Mouse (Mus musculus) heart, adult 8-10 months (tissue): ENCODE measurements at regions not wholly inside any gene's neighbourhood (a gene's known extent, or its start where the extent isn't known, plus 50 kb on each side); places are given as distances from the start of the nearest gene placed in this dataset.
A peak's percentile ranks its signal among the peaks of the same experiment; 100 is the strongest.

Experiments
- DNase-seq: peaks from one replicate; pipeline ENCODE4 v3.0.0; 2022; ENCODE audit warnings: low spot score

DNA sequence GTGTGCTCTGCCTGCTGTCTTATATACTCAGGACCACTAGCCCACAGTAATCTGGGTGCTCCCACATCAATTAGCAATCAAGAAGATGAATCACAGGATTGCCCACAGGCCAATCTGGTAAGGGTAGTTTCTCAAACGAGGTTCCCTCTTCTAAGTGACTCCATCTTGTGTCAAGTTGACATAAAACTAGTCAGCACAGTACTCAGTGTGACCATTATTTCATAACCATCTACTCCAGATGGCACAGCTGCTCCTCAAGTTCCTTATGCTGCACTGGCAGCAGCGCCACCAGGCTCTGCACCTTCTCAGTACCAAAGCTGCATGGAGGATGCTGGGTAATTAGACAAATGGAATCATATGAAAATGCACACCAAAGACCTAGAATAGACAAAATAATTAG lies 175.6 kb upstream of the B3galt2 start:
- DNase-seq = no peak

DNA sequence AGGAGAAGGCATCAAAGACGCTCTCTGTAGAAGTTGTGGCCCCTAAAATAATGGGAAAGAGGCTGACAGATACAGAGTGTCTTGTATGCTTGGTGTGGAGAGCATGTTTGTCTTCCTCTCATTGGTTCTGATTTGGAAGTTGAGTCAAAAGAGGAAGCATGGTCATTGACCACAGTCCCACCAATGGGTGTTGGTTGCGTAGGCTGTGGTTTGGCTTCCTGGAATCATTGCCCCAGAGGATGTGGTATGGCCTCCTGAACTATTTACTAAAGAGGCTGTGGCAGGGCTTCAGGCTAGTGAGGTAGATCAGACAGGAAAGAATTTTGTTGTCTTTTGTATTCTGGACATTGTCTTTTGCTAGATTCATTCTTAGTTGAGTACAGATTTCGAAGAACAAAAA lies 174.4 kb upstream of the B3galt2 start:
- DNase-seq = no peak

DNA sequence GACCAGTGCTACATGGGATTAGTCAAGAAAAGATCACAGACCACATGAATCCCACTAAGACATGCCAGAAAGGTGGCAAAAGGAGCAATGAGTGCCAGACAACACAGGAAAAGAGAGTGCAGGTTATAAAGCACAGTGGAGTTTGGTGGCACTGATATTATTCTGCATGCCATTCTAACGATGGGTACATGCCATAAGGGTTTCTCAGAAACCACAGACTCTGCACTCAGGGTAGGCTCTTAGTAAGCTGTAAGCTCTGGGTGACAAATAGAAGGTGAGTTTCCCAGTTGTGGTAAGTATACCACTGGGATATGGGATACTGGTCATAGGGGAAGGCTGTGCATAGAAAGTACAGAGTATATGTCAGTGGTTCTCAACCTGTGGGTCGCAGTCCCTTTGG lies 165.1 kb upstream of the B3galt2 start:
- DNase-seq = no peak

DNA sequence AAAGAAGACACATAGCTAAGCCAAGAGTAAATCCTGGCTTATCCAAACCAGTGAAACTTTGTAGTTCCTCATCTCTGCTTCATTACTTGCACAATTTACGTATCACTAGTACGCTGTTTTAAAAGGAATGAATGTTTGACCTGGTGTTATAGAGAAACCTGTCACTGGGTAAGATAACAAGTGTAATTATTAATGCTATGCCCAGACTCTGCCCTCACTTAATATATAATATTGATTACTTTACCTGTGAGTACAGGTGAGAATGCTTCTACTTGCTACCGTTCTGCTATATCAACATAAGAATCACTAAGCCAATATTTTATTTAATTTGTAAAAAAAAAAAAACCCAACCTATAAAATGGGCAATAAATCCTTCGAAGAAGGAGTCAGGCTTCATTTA lies 157.1 kb upstream of the B3galt2 start:
- no peak for DNase-seq

DNA sequence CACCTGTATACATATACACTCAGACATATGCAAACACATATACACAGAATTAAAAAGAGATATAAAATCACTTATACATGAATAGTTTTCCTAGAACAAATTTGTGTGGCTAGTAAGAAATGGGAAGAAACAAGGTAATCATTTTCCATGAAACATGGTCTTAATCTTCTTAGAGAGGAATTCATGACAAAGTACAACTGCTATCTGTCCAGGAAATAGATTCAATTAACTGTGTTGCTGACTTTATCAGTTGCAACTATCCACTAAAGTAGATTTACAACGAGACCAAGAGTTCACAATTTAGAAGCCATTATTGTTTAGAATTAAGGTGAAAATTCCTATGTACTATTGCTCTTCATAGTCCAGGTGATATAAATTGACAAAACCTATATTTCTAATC lies 155.5 kb upstream of the B3galt2 start:
- no peak for DNase-seq

DNA sequence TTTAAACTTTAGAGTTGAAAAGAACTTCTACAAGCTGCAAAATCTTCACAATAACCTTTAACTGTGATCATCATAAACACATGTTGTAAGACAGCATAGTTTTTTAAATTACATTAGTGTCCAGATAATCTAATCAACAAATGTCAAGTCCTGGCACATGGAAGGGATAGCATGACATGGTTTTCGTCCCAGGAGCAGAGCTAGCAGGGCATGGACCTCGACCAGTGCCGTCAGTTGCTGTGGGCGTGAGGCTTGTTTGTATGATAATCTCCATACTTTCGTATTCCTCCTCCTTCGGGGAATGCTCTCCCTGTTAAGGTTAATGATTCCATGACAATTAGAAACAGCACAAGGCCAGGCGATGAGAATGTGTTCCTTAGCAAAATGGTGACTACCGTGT lies 143.4 kb upstream of the B3galt2 start:
- DNase-seq = no peak

DNA sequence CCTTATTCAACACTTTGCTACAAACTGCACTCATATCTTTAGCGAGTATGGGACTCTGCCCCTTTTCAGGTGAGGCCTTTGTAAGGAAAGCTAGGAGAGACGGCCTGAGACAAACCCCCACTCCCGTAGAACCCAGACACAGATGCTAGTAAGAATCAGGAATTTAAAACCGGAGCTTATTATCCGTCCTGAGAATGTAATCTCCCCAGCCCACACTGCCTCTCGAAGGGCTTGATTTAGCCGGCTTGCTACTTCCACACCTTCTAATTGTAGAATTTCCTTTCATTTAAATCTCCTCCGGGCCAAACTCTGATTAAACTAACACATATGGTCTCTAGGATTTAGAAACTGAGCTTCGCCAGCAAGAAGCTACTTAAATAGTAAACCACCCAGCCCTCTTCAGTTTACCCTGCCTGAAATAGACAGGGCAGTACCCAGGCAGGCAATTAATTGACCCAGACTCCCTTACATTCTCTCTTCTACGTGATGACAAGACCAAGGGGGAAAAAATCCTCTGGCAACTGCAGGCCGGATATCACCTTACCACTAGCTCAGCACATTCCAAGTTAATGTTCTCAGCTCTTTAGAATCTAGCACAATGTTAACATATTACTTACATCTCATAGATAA lies 136.9 kb upstream of the B3galt2 start:
- no peak for DNase-seq

DNA sequence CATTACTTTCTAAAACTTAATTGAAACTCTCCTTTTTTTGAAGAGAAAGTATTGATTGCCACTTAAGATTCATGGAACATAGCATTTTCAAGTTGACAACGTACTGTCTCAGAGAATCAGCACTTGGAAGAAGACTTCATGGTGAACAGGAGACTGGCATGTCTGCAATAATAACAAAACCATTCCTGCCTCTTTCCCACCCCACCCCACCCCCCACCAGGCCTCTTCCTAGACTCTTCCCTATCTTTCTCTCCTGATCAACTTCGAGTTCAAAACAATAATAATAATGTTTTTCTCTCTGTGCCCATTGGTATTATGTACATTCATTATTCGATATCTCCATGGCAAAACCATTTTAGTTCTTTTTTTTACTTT lies 136.4 kb upstream of the B3galt2 start:
- no peak for DNase-seq

DNA sequence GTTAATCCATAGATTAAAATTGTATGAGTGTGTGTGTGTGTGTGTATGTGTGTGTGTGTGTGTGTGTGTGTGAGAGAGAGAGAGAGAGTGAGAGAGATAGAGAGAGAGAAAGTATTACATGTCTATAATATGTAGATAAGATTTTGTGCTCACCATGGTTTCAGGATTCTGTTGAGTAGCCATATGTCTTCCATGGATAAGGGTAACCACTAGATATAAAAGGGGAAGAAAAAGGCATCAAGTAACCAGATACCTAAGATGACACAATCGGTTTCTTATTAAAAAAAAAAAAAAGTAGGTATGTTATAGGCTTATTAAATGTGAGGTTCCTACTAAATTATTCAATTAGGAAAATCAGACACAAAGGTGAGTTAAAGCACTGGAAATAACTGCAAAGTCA lies 135.1 kb upstream of the B3galt2 start:
- no peak for DNase-seq

DNA sequence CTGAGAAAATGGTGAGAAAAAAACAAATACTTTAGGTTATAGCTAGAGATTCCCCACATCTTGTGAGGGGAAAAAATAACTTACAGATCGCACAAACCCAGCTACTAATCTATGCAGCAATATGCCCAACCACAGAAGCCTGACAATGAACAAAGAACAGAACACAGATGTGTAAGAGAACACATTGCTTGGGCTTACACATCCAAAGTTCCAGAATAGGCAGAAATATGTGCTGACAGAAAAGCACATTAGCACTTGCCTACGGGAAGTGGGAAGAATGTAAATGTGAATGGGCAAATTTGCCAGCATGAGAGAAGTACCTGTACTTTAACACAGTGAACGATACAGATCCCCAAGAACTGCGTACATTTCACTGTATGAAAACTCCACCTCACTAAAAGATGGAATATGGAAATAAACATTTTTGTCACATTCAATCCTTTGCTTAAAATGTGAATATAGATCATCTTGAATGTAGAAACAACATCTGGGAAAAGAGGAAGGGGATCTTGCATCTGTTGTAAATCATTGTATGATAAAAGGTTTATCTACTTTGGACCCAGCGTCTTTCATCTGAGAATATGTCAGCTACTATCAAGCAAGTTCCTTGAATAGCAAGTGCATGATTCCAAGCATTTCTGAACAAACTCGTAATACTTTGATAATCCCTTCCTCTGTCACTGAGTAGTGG lies 116.5 kb upstream of the B3galt2 start:
- no peak for DNase-seq

DNA sequence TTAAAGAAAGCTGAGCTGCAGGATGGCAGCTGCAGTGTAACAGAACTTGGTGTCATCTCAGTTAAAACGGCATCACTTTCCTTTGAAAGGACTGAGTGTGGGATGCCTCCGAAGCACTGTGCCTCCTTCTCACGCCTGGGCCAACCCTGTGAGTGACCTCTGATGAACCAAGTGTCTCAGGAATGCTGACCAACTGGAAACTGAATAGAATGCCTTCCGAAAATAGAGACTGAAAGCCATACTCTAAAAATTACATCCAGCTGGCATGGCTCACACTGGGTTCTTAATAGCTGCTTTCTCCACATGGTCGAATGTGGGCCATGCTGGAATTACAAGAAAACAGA lies 116.0 kb upstream of the B3galt2 start:
- DNase-seq = peak; percentile 37

DNA sequence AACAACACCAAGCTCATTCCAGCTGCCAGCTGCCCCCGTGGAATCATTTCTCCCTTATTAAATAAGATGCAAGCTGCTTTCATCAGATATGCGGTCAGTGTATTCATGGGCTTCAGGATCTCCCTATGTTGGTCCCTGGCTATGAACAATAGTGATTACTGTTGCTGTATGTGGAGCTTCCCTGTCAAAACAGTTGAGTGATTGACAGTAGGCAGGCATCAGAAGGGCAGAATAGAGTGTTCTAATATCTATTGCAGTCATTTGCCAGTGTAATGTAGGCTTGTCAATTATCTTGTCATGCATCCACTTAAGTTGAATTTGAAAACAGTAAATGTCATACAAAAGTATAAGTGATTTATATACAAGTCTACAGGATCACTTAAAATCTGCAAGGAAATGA lies 100.2 kb upstream of the B3galt2 start:
- no peak for DNase-seq

DNA sequence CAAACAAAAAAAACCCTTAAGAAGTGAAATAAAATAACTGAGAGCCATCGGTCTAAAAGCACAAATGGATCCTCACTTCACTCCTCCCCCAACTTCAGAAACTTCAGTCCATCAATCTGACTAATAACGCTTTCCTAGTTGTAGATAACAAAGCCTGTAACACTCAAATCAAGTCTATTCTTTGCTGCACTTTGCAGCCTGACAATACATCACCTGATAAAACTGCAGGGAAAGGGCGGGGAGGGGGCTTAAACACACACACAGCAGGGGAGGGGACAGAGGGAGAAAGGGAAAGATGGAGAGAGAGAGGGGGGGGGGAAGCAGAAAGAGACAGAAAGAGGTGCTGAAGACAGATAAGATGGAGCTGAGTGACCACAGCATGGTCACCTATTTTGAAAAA lies 99.8 kb upstream of the B3galt2 start:
- DNase-seq = no peak
